Mouse (Mus musculus) liver, embryonic 15.5 days (tissue): ENCODE data around the gene Asb18. TPM values are rescaled to one million over a fixed set of nuclear protein-coding genes. Genes with fewer than 3 reads are reported as not detected.

ENCODE experiments used
- ATAC-seq: fragments of 200-750 bp; cut with Nextera tagmentation; 2 replicates; pipeline ENCODE4 v1.8.0; 2017; ENCODE audit warnings: moderate number of reproducible peaks, mild to moderate bottlenecking, moderate library complexity; ENCODE audit not compliant: insufficient read depth
- H3K27ac ChIP-seq: fragments of 300-500 bp; sonication (generic); replicated peaks from 2 replicates; pipeline ENCODE4 v1.5.1; 2015; ENCODE audit warnings: mild to moderate bottlenecking, inconsistent platforms
- H3K27me3 ChIP-seq: fragments of 300-500 bp; sonication (generic); 2 replicates; pipeline ENCODE4 v1.6.1; 2015; ENCODE audit warnings: mild to moderate bottlenecking, inconsistent platforms
- H3K36me3 ChIP-seq: fragments of 300-500 bp; sonication (generic); replicated peaks from 2 replicates; pipeline ENCODE4 v1.6.1; 2015; ENCODE audit warnings: moderate library complexity, mild to moderate bottlenecking, inconsistent platforms
- H3K4me1 ChIP-seq: fragments of 300-500 bp; sonication (generic); replicated peaks from 2 replicates; pipeline ENCODE4 v1.6.1; 2015; ENCODE audit warnings: inconsistent platforms
- H3K4me2 ChIP-seq: fragments of 300-500 bp; sonication (generic); 2 replicates; pipeline ENCODE4 v1.6.1; 2015; ENCODE audit warnings: moderate library complexity, mild to moderate bottlenecking, inconsistent platforms
- H3K4me3 ChIP-seq: fragments of 300-500 bp; sonication (generic); replicated peaks from 2 replicates; pipeline ENCODE4 v1.5.1; 2015; ENCODE audit warnings: mild to moderate bottlenecking, inconsistent platforms
- H3K9ac ChIP-seq: fragments of 300-500 bp; sonication (generic); 2 replicates; pipeline ENCODE4 v1.6.1; 2015; ENCODE audit warnings: moderate library complexity, mild to moderate bottlenecking, inconsistent platforms
- H3K9me3 ChIP-seq: fragments of 300-500 bp; sonication (generic); replicated peaks from 2 replicates; pipeline ENCODE4 v1.6.1; 2016; ENCODE audit warnings: inconsistent platforms
- WGBS: fragments of 180-500 bp; shearing (Covaris S2); methylation state at CpG from one replicate; pipeline ENCODE4 v1.1.7; 2015; ENCODE audit warnings: mixed read lengths; ENCODE audit not compliant: insufficient replicate concordance; 5-methylcytosine and 5-hydroxymethylcytosine counted together
- polyA plus RNA-seq: library from polyadenylated mRNA; unstranded; fragments of >200 nt; fragmentation: Nextera tagmentation; extraction: Ambion mirVana; gene quantifications from 2 replicates; pipeline ENCODE4 v1.2.1, GENCODE M21; 2015

Asb18 gene
- polyA plus RNA-seq, 1 experiment from 2014 or later: not detected

DNA sequence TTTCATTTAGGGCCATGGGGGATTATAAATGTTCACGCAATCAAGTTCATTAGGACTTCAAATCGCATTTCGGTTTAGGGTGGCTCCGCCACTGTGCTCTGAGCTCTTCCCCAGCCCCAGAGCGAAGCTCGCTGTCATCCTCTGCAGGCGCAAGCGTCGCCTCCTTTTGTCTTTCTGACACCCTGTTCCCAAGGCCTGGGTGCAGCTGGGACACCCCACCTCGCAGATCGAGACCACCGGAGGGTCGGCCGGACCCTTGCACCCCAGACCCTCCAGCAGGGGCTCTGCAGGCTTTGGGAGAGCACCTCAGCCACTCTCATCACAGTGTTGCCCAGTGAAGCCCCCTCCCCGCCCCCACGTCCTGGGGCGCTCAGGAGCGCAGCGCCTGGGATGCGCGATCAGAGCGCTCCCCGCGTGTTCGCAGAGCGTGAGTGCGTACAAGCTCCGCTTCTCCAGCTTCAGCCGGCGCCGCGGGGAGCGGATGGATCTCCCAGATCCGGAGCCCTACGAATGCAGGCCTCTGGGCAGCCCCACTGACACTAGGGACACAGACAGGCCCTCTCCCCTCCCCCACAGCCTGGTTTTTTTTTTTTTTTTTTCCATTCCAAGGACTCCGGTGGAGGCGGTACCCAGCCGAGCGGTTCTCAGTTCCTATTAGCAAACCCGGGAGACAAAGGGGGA, 72.6 kb downstream of the Asb18 start:
- no peak overlapping the region for H3K27ac ChIP-seq
- H3K36me3 ChIP-seq: no peaks in the 10 kb centered on the region
- H3K27me3 ChIP-seq: peaks cover 91% of the 10 kb centered on the region
- H3K9ac ChIP-seq: no peak overlapping the region
- peak overlapping the region; percentile 8; the same call in 1 of the 2 replicates for H3K4me3 ChIP-seq
- ATAC-seq: no peak
- peak overlapping the region; percentile 27; the same call in 1 of the 2 replicates for H3K4me2 ChIP-seq
- under 1% methylated on average over 40 of the region's 40 CpGs for WGBS
- peaks cover 10% of the 10 kb centered on the region; the same call in 1 of the 2 replicates for H3K4me1 ChIP-seq
- no peaks in the 10 kb centered on the region for H3K9me3 ChIP-seq

DNA sequence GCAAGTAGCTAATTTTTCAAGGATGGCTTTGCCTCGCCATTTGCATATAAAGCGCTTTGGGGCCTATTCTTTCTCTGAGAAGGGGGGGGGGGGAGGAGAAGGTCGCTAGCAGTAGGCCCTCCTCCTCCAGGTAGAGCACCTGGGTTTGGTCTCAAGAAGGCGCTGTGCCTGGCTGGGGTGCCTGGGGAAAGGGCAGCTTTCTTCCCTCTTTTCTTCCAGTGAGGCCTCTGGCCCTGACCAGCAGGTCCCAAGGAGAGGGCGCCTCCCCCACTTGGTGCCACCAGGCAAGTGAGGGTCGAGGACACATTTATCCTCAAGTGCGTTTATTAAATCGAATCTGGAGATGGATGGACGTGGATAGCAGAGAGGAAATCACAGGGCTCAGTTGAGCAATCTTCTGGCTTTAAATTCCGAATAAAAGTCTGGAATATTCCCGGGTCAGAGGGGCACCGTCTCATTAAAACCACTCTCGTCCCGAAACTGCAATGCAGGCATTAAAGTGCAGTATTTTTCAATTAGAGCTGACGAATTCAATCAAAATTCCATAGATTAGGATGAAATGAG, 73.4 kb downstream of the Asb18 start:
- no peak overlapping the region for H3K9ac ChIP-seq
- WGBS: 20% methylated on average over 15 of the region's 15 CpGs
- H3K27ac ChIP-seq: no peak overlapping the region
- no peak overlapping the region for H3K4me3 ChIP-seq
- H3K27me3 ChIP-seq: peaks cover 97% of the 10 kb centered on the region
- H3K9me3 ChIP-seq: no peaks in the 10 kb centered on the region
- no peak overlapping the region for H3K4me2 ChIP-seq
- no peak for ATAC-seq
- peaks cover 10% of the 10 kb centered on the region; the same call in 1 of the 2 replicates for H3K4me1 ChIP-seq
- no peaks in the 10 kb centered on the region for H3K36me3 ChIP-seq

DNA sequence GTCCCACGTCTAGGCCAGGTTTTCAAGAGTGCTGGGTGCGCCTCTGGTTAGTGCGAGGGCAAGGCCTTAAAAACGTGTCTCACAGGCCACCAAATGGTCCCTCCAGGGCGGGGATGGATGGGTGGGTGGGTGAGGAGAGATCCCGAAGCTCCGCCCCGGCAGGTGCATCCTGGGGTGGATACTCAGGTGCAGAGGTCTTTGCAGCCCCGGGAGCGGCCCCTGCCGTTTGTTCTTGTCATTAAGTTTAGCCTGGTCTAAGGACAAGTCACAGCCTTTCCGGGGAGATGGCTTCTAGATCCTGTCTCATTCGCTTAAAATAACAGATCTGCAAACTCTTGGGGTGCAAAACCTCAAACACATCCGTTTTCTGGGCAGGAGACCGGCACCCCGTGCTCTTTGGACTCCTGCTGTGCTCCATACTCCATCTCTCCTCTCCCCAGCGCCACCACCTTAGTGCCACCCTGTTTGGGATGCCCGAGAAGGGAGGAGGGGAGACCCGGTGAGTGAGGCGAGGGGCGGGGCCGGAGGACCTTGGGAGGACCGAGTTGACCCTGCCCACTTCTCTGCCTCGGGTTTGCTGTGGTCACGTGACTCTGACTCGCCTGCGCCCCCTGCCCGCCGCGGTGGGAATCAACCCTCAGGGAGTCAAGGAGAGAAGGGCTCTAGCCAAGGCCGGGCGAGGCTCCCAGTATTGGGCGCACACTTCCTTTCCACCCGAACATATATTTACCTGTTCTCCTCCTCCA, 74.3 kb downstream of the Asb18 start:
- no peak overlapping the region for H3K9ac ChIP-seq
- H3K4me2 ChIP-seq: peak overlapping the region; percentile 32; the same call in 1 of the 2 replicates
- peaks cover 97% of the 10 kb centered on the region for H3K27me3 ChIP-seq
- H3K36me3 ChIP-seq: no peaks in the 10 kb centered on the region
- no peak overlapping the region for H3K27ac ChIP-seq
- WGBS: 3% methylated on average over 34 of the region's 34 CpGs
- H3K4me3 ChIP-seq: no peak overlapping the region
- no peak for ATAC-seq
- H3K4me1 ChIP-seq: peaks cover 10% of the 10 kb centered on the region; the same call in 1 of the 2 replicates
- no peaks in the 10 kb centered on the region for H3K9me3 ChIP-seq

DNA sequence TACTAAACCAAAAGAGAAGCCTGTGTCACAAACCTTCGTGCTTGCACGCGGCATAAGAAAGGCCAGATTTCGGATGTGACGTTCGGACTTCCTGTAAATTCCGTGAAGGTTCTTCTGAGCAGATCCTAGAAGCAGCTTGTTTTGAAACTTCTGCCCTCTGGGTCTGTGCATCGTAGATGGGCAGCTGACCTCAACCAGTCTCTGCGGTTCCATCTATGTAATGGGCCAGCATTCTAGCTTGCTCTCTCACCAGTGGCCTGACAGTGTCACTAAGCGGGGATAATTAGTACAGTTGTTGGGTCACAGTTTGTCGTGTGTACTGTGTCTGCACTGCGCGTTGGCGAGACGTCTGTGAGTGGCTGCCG, 74.9 kb downstream of the Asb18 start:
- Histone ChIP-seq H3K4me2 (no peak overlapping the region), H3K9ac (no peak overlapping the region), H3K4me3 (no peak overlapping the region), H3K27me3 (peaks cover 98% of the 10 kb centered on the region), H3K27ac (no peak overlapping the region), H3K36me3 (no peaks in the 10 kb centered on the region), H3K9me3 (no peaks in the 10 kb centered on the region), H3K4me1 (peaks cover 10% of the 10 kb centered on the region; the same call in 1 of the 2 replicates)
- 23% methylated on average over 16 of the region's 16 CpGs for WGBS
- no peak for ATAC-seq

DNA sequence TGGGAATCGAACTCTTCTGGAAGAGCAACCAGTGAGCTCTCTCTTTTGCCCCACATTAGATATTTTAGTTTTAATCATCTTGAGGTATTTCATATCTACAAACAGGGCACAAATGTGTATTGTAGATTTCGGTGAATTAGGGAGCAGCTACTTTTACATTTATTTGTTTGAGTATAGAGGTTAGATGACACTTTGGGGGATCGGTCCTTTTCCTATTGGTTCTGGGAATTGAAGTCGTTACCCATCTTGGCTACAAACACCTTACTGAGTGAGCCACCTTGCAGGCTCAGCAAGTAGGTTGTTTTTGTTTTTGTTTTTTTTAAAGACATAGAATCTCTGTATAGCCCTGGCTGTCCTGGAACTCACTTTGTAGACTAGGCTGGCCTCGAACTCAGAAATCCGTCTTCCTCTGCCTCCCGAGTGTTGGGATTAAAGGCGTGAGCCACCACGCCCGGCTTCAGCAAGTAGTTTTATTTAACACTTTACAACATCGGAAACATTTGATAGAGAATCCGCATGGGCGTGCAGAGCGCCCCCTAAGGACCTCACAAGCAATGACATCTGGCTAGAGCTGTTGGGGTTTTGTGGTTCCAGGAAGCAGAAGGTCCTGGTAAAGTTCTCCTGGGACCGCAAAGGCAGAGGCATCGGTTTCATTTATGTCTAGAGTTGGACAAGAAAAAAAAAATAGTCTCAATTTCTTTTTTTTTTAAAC, 75.4 kb downstream of the Asb18 start:
- no peak overlapping the region for H3K27ac ChIP-seq
- H3K4me3 ChIP-seq: no peak overlapping the region
- H3K27me3 ChIP-seq: peaks cover 98% of the 10 kb centered on the region
- peaks cover 10% of the 10 kb centered on the region; the same call in 1 of the 2 replicates for H3K4me1 ChIP-seq
- no peak overlapping the region for H3K9ac ChIP-seq
- 22% methylated on average over 16 of the region's 16 CpGs for WGBS
- no peaks in the 10 kb centered on the region for H3K9me3 ChIP-seq
- no peak for ATAC-seq
- H3K4me2 ChIP-seq: no peak overlapping the region
- no peaks in the 10 kb centered on the region for H3K36me3 ChIP-seq

DNA sequence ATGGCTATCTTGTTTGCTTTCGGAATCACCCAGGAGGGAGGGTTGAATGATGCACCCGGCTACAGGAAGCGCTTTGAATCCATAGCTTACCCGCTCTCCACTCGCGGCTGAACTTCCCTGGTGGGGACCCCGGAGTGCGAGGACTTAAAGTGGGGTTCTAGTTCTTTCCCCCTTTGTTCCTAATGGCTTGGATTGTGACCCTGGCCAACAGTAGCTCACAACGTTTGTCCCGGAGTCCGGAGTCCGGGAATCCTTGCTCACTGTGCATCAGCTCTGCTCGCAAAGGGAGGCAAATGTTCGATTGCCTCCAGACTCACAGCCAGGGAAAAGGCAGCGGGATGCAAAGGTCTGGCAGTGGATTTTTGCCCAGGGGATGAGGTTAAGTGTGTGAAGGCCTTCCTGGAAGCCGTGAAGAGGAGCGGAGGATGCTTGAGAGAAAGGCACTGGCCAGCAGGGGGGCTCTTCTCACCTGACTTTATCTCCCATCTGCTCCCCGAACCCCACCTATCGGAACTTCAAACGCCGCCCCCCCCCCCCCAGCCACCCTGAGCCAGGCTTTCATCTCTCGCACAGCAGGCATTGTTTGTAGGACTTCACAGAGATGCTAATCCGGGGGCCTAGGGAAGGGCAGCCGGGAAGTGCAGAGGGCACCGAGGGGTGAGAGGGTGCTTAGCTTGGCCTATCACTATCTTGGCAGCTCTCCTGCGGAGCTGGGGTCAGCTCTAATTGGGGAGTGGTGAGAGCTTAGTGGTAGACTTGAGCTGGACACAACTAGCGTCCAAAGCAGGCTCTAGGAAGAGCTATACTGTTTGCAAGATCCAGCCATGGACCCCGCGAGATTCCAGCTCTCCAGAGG, 78.7 kb downstream of the Asb18 start:
- Histone ChIP-seq H3K9me3 (no peaks in the 10 kb centered on the region), H3K27ac (no peak overlapping the region), H3K4me3 (no peak overlapping the region), H3K9ac (no peak overlapping the region), H3K4me2 (no peak overlapping the region), H3K4me1 (peaks cover 14% of the 10 kb centered on the region), H3K27me3 (peaks cover 97% of the 10 kb centered on the region), H3K36me3 (no peaks in the 10 kb centered on the region)
- ATAC-seq: no peak
- whole genome bisulfite sequencing: 19% methylated on average over 29 of the region's 29 CpGs

DNA sequence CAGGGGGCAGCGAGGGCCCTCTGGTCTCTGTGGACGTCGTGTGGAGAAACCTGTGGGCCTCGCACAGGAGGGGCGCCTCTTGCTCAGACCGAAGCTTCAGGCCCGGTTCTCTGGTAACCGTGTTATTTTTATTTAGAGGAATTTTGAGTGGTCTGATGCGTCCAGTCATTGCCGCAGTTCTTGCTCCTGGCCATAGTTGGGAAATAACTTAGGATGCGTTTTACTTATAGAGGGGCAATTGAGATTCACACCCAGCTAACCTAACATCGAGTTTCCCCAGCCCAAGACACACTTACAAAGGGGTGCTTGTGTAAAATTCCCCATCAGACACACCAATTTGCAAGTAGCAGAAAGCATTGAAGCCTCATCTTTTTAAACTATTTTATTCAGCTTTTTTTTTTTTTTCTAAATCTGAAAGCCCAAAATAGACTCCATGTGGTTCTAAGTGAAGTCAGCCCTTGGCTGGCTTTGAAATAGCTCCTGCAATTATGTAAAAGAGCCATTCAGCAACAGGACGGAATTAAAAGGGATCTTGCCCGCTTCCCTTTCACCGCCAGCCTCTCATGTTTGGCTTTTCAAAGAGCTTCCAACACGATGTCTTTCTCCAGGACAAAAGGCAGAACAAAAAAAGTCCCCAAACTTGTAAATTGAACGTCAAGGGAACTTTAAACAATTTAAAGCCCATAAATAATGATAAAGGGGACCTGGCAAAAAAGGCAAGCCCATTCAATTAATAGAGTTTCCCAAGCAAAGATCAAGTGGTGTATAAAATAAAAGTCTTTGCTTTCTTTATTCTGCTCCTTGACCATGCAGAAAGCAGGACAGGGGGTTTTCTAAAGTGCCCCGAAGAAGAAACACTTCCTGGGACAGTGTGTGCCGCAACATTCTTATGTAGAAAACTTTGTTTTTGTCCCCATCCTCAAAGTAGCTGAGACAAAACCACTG, 79.9 kb downstream of the Asb18 start:
- Histone ChIP-seq H3K9me3 (no peaks in the 10 kb centered on the region), H3K4me2 (no peak overlapping the region), H3K4me3 (no peak overlapping the region), H3K9ac (no peak overlapping the region), H3K4me1 (peaks cover 9% of the 10 kb centered on the region), H3K27ac (no peak overlapping the region), H3K27me3 (peaks cover 98% of the 10 kb centered on the region), H3K36me3 (no peaks in the 10 kb centered on the region)
- 42% methylated on average over 19 of the region's 19 CpGs for WGBS
- no peak for ATAC-seq

DNA sequence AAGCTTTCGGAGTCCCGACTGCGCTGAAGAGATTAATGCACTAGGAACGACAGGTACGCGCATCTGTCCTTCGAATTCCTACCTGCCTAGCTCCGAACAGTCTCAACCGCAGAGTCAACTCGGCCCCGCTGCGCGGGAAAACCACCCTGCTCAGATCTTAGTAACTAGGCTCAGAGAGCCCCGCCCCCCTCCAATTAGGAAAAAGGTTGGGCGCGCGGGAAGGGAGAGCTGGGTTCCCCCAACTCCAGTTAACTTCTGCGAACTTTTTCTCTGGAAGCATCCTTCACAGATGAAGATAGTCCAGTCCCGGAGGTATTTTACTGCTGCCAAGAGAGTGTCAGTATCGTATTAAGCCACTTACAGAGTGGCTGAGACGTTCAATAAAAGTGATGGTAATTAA, 80.7 kb downstream of the Asb18 start:
- Histone ChIP-seq H3K27ac (no peak overlapping the region), H3K9ac (no peak overlapping the region), H3K9me3 (no peaks in the 10 kb centered on the region), H3K4me1 (peaks cover 9% of the 10 kb centered on the region), H3K36me3 (no peaks in the 10 kb centered on the region), H3K4me2 (no peak overlapping the region), H3K4me3 (no peak overlapping the region), H3K27me3 (peaks cover 98% of the 10 kb centered on the region)
- ATAC-seq: no peak
- 44% methylated on average over 21 of the region's 21 CpGs for WGBS

DNA sequence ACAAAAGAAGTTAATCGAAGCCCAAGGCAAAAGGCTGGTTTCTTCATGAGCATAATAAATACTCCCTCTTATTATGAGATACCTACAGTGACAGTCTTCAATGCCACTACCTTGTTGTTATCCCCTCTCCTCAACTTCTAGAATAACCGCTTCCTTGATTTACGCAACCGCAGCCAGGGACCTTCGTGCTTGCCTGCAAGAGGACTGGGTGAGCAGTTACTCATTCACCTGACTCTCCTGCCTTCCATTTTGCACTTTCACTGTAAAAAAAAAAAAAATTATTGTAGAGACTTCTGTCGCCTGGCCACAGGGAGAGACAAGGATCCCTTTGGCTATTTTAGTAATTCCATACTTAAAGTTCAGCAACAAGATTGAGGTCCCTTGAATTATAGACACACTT, 81.4 kb downstream of the Asb18 start:
- H3K4me2 ChIP-seq: no peak overlapping the region
- H3K4me1 ChIP-seq: peaks cover 9% of the 10 kb centered on the region
- H3K27me3 ChIP-seq: peaks cover 99% of the 10 kb centered on the region
- no peak overlapping the region for H3K27ac ChIP-seq
- no peaks in the 10 kb centered on the region for H3K36me3 ChIP-seq
- no peak for ATAC-seq
- WGBS: 48% methylated on average over 6 of the region's 6 CpGs
- no peak overlapping the region for H3K4me3 ChIP-seq
- no peak overlapping the region for H3K9ac ChIP-seq
- H3K9me3 ChIP-seq: no peaks in the 10 kb centered on the region

DNA sequence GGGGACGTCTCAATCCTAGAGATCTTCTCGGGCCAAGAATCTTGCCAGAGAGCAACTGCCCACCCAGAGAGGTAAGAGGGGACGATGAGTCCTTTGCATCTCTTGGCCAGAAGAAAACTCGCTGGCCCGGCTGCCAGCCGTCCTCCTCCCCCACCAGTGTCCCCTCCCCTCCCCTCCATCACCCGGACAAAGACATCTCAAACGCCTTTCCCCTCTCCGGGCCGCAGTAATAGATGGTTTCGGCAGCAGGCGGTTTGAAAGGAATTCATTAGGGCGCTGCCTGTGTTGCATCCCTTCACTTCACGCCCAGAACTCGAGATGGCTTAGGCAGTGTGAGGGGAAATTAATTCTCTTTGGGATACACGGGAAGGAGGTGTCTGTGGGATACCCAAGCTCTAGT, 81.8 kb downstream of the Asb18 start:
- Histone ChIP-seq H3K27ac (no peak overlapping the region), H3K9ac (no peak overlapping the region), H3K36me3 (no peaks in the 10 kb centered on the region), H3K27me3 (peaks cover 99% of the 10 kb centered on the region), H3K9me3 (no peaks in the 10 kb centered on the region), H3K4me1 (peaks cover 9% of the 10 kb centered on the region), H3K4me2 (no peak overlapping the region), H3K4me3 (no peak overlapping the region)
- no peak for ATAC-seq
- WGBS: 52% methylated on average over 16 of the region's 16 CpGs
